Comparison of ENCODE assay signal across 14 mouse cellular contexts in the genomic region with DNA sequence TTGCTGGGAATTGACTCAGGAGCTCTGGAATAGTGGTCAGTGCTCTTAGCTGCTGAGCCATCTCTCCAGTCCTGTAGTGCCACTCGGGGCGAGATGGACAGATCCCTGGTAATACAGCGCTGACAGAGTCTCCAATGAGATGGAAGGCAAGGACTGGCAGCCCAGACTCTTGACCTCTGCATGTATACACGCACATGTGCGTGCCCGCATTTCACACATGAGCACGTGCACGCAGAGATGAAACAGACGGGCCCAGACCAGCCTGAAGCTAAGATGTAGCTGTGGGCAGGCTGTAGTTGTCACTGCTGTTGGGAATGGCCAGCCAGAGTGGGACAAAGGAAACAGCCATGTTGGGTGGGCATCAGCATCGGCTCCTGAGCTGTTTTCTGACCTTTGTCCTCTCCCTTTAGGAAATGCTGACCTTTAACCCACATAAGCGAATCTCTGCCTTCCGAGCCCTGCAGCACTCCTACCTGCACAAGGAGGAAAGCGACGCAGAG. TPM values are rescaled to one million over a fixed set of nuclear protein-coding genes. Genes with fewer than 3 reads are reported as not detected.
A peak's percentile ranks its signal among the peaks of the same experiment; 100 is the strongest.
DNase-seq lines count a peak whose midpoint lies in the region; ATAC-seq lines count a peak whose summit lies in the region.
"Had no signal": no experiment of that assay in that cellular context is flagged by ENCODE, and none has a peak within 500 bp of the region (broad histone marks: within the 10 kb centered on the region; RNA-seq: fewer than 3 reads in every experiment).

No protein-coding gene starts in this region.

- peaks cover 47% of the 10 kb centered on the region for H3K36me3 ChIP-seq in hindbrain, embryonic 10.5 days
- peaks cover 45% of the 10 kb centered on the region for H3K36me3 ChIP-seq in hindbrain, embryonic 14.5 days (replicated peaks; ENCODE audit: control insufficient read depth, insufficient read depth)
- H3K36me3 ChIP-seq in neural tube, embryonic 13.5 days, result peaks cover 41% of the 10 kb centered on the region
- H3K36me3 ChIP-seq in neural tube, embryonic 15.5 days, result peaks cover 44% of the 10 kb centered on the region
- H3K36me3 ChIP-seq in intestine, embryonic 15.5 days, result peaks cover 30% of the 10 kb centered on the region

- WGBS in hindbrain, embryonic 10.5 days, result 88% methylated on average over 14 of the region's 14 CpGs
- WGBS in hindbrain, embryonic 14.5 days, result 89% methylated on average over 14 of the region's 14 CpGs
- WGBS in neural tube, embryonic 13.5 days, result 88% methylated on average over 14 of the region's 14 CpGs
- WGBS in neural tube, embryonic 15.5 days, result 96% methylated on average over 14 of the region's 14 CpGs
- WGBS in intestine, embryonic 15.5 days, result 88% methylated on average over 14 of the region's 14 CpGs

- no peaks in the 10 kb centered on the region for H3K9me3 ChIP-seq in hindbrain, embryonic 10.5 days
- H3K9me3 ChIP-seq in hindbrain, embryonic 14.5 days (ENCODE audit: control insufficient read depth, low read length), result no peaks in the 10 kb centered on the region
- H3K9me3 ChIP-seq in neural tube, embryonic 13.5 days, result no peaks in the 10 kb centered on the region
- no peaks in the 10 kb centered on the region for H3K9me3 ChIP-seq in neural tube, embryonic 15.5 days (replicated peaks)
- no peaks in the 10 kb centered on the region for H3K9me3 ChIP-seq in intestine, embryonic 15.5 days
- H3K9me3 ChIP-seq: heart, embryonic 10.5 days had no signal

- no peak overlapping the region for H3K4me2 ChIP-seq in hindbrain, embryonic 14.5 days (replicated peaks)
- no peak overlapping the region; the same call in 1 of the 2 replicates for H3K4me2 ChIP-seq in neural tube, embryonic 13.5 days
- H3K4me2 ChIP-seq in neural tube, embryonic 15.5 days, result no peak overlapping the region
- H3K4me2 ChIP-seq in intestine, embryonic 15.5 days (replicated peaks), result no peak overlapping the region

- peaks cover 7% of the 10 kb centered on the region; the same call in 1 of the 2 replicates for H3K27me3 ChIP-seq in hindbrain, embryonic 10.5 days (ENCODE audit: insufficient read depth, poor library complexity, severe bottlenecking)
- no peaks in the 10 kb centered on the region for H3K27me3 ChIP-seq in hindbrain, embryonic 14.5 days (ENCODE audit: control insufficient read depth, insufficient read depth, low read length)
- H3K27me3 ChIP-seq in neural tube, embryonic 13.5 days, result no peaks in the 10 kb centered on the region
- no peaks in the 10 kb centered on the region for H3K27me3 ChIP-seq in neural tube, embryonic 15.5 days (replicated peaks)
- no peaks in the 10 kb centered on the region for H3K27me3 ChIP-seq in intestine, embryonic 15.5 days (replicated peaks)

- peak overlapping the region; percentile 20; the same call in 1 of the 2 replicates for H3K4me3 ChIP-seq in hindbrain, embryonic 10.5 days
- H3K4me3 ChIP-seq in hindbrain, embryonic 14.5 days (replicated peaks; ENCODE audit: low read length), result no peak overlapping the region
- peak overlapping the region; percentile 16 for H3K4me3 ChIP-seq in neural tube, embryonic 13.5 days
- no peak overlapping the region for H3K4me3 ChIP-seq in neural tube, embryonic 15.5 days (replicated peaks)
- H3K4me3 ChIP-seq in intestine, embryonic 15.5 days (replicated peaks), result no peak overlapping the region
- H3K4me3 ChIP-seq: heart, embryonic 10.5 days had no signal

- no peak overlapping the region for H3K9ac ChIP-seq in hindbrain, embryonic 14.5 days
- H3K9ac ChIP-seq in neural tube, embryonic 13.5 days, result no peak overlapping the region
- H3K9ac ChIP-seq in neural tube, embryonic 15.5 days (replicated peaks), result no peak overlapping the region
- no peak overlapping the region for H3K9ac ChIP-seq in intestine, embryonic 15.5 days

- no peak overlapping the region for H3K27ac ChIP-seq in hindbrain, embryonic 10.5 days
- H3K27ac ChIP-seq in hindbrain, embryonic 14.5 days, result no peak overlapping the region
- 0 out of 2 replicates have a peak overlapping the region, but pooled peaks have one; percentile 9 for H3K27ac ChIP-seq in neural tube, embryonic 13.5 days (replicated peaks)
- no peak overlapping the region for H3K27ac ChIP-seq in neural tube, embryonic 15.5 days (replicated peaks)
- H3K27ac ChIP-seq in intestine, embryonic 15.5 days, result peak overlapping the region; percentile 24; the same call in 1 of the 2 replicates
- H3K27ac ChIP-seq: heart, embryonic 10.5 days had no signal

- DNase-seq in hindbrain, embryonic 10.5 days (ENCODE audit: low spot score), result no peak
- DNase-seq in hindbrain, embryonic 14.5 days (ENCODE audit: low spot score), result no peak
- peak; percentile 76 for DNase-seq in yolk sac, embryonic 10.5 days (ENCODE audit: low spot score)
- no peak for DNase-seq in embryo, embryonic 10 days (ENCODE audit: low spot score)
- DNase-seq: adrenal gland, adult 8-10 months; embryo, embryonic 11 days; kidney, adult 9 months; lung, postnatal 36 days; thymus, postnatal 36 days had no signal

- H3K4me1 ChIP-seq in hindbrain, embryonic 10.5 days (replicated peaks), result peaks cover 59% of the 10 kb centered on the region
- H3K4me1 ChIP-seq in hindbrain, embryonic 14.5 days (replicated peaks; ENCODE audit: control insufficient read depth, insufficient read depth, low read length), result peaks cover 36% of the 10 kb centered on the region
- H3K4me1 ChIP-seq in neural tube, embryonic 13.5 days (replicated peaks), result peaks cover 66% of the 10 kb centered on the region
- peaks cover 57% of the 10 kb centered on the region for H3K4me1 ChIP-seq in neural tube, embryonic 15.5 days
- H3K4me1 ChIP-seq in intestine, embryonic 15.5 days (replicated peaks), result peaks cover 39% of the 10 kb centered on the region

- no peak for ATAC-seq in hindbrain, embryonic 14.5 days (ENCODE audit: low FRiP score)
- ATAC-seq in neural tube, embryonic 13.5 days (ENCODE audit: low read depth), result no peak
- ATAC-seq in neural tube, embryonic 15.5 days (ENCODE audit: low FRiP score), result no peak
- no peak for ATAC-seq in intestine, embryonic 15.5 days

RNA-seq across cellular contexts. Expression of gene Cdk4, which starts 3.2 kb away (rescaled TPM):
- 2,665 and 2,802 TPM in 2 replicates for polyA plus RNA-seq in hindbrain, embryonic 10.5 days (2016; fragmentation: Nextera tagmentation; extraction: Ambion mirVana)
- polyA plus RNA-seq in hindbrain, embryonic 14.5 days (2014; fragmentation: Nextera tagmentation; extraction: Ambion mirVana), result 764 and 784 TPM in 2 replicates
- 1,139 and 1,291 TPM in 2 replicates for polyA plus RNA-seq in neural tube, embryonic 13.5 days (2015; fragmentation: Nextera tagmentation; extraction: Ambion mirVana)
- 551 and 796 TPM in 2 replicates for polyA plus RNA-seq in neural tube, embryonic 15.5 days (2015; fragmentation: Nextera tagmentation; extraction: Ambion mirVana)
- polyA plus RNA-seq in intestine, embryonic 15.5 days (2015; fragmentation: Nextera tagmentation; extraction: Ambion mirVana), result 1,579 and 1,616 TPM in 2 replicates

RNA-seq across cellular contexts. Expression of gene Tspan31, which starts 3.5 kb away (rescaled TPM):
- polyA plus RNA-seq in hindbrain, embryonic 10.5 days (2016; fragmentation: Nextera tagmentation; extraction: Ambion mirVana), result 177 and 187 TPM in 2 replicates
- 54.4 and 83.3 TPM in 2 replicates for polyA plus RNA-seq in hindbrain, embryonic 14.5 days (2014; fragmentation: Nextera tagmentation; extraction: Ambion mirVana)
- 125 and 136 TPM in 2 replicates for polyA plus RNA-seq in neural tube, embryonic 13.5 days (2015; fragmentation: Nextera tagmentation; extraction: Ambion mirVana)
- polyA plus RNA-seq in neural tube, embryonic 15.5 days (2015; fragmentation: Nextera tagmentation; extraction: Ambion mirVana), result 108 and 123 TPM in 2 replicates
- 167 and 181 TPM in 2 replicates for polyA plus RNA-seq in intestine, embryonic 15.5 days (2015; fragmentation: Nextera tagmentation; extraction: Ambion mirVana)

RNA-seq across cellular contexts. Expression of gene March9, which starts 6.6 kb away (rescaled TPM):
- 1.2 and 1.6 TPM in 2 replicates for polyA plus RNA-seq in hindbrain, embryonic 10.5 days (2016; fragmentation: Nextera tagmentation; extraction: Ambion mirVana)
- polyA plus RNA-seq in hindbrain, embryonic 14.5 days (2014; fragmentation: Nextera tagmentation; extraction: Ambion mirVana), result 12.0 and 12.9 TPM in 2 replicates
- polyA plus RNA-seq in neural tube, embryonic 13.5 days (2015; fragmentation: Nextera tagmentation; extraction: Ambion mirVana), result 5.4 and 6.3 TPM in 2 replicates
- polyA plus RNA-seq in neural tube, embryonic 15.5 days (2015; fragmentation: Nextera tagmentation; extraction: Ambion mirVana), result 5.9 and 7.4 TPM in 2 replicates
- polyA plus RNA-seq in intestine, embryonic 15.5 days (2015; fragmentation: Nextera tagmentation; extraction: Ambion mirVana), result 0.74 and 0.91 TPM in 2 replicates
- polyA plus RNA-seq: liver, embryonic 16.5 days had no signal

RNA-seq across cellular contexts. Expression of gene Agap2, which starts 8.5 kb away (rescaled TPM):
- polyA plus RNA-seq in hindbrain, embryonic 10.5 days (2016; fragmentation: Nextera tagmentation; extraction: Ambion mirVana), result 0.12 and 0.33 TPM in 2 replicates
- polyA plus RNA-seq in hindbrain, embryonic 14.5 days (2014; fragmentation: Nextera tagmentation; extraction: Ambion mirVana), result 6.7 and 8.2 TPM in 2 replicates
- polyA plus RNA-seq in neural tube, embryonic 13.5 days (2015; fragmentation: Nextera tagmentation; extraction: Ambion mirVana), result 1.9 and 2.3 TPM in 2 replicates
- polyA plus RNA-seq in neural tube, embryonic 15.5 days (2015; fragmentation: Nextera tagmentation; extraction: Ambion mirVana), result 4.6 and 5.3 TPM in 2 replicates
- 0.16 and 0.43 TPM in 2 replicates for polyA plus RNA-seq in intestine, embryonic 15.5 days (2015; fragmentation: Nextera tagmentation; extraction: Ambion mirVana)

RNA-seq across cellular contexts. Expression of gene Cyp27b1, which starts 18.5 kb away (rescaled TPM):
- polyA plus RNA-seq in hindbrain, embryonic 10.5 days (2016; fragmentation: Nextera tagmentation; extraction: Ambion mirVana), result 0.06 and 0.34 TPM in 2 replicates
- polyA plus RNA-seq in hindbrain, embryonic 14.5 days (2014; fragmentation: Nextera tagmentation; extraction: Ambion mirVana), result 0.08 TPM in 1 of 2 replicates, not detected in the other
- 0.12 and 0.28 TPM in 2 replicates for polyA plus RNA-seq in neural tube, embryonic 13.5 days (2015; fragmentation: Nextera tagmentation; extraction: Ambion mirVana)
- 0.11 and 0.14 TPM in 2 replicates for polyA plus RNA-seq in neural tube, embryonic 15.5 days (2015; fragmentation: Nextera tagmentation; extraction: Ambion mirVana)
- 0.05 and 0.11 TPM in 2 replicates for polyA plus RNA-seq in intestine, embryonic 15.5 days (2015; fragmentation: Nextera tagmentation; extraction: Ambion mirVana)

Comparison
In these comparisons a context has a peak if more than half of its experiments do, and no peak if none do; other contexts are left out.
1. H3K27ac ChIP-seq: peak in neural tube, embryonic 13.5 days (single experiment) and intestine, embryonic 15.5 days (single experiment); none in hindbrain, embryonic 10.5 days (single experiment), hindbrain, embryonic 14.5 days (single experiment) and neural tube, embryonic 15.5 days (single experiment).
2. H3K4me3 ChIP-seq: peak in hindbrain, embryonic 10.5 days (single experiment) and neural tube, embryonic 13.5 days (single experiment); none in hindbrain, embryonic 14.5 days (single experiment), neural tube, embryonic 15.5 days (single experiment) and intestine, embryonic 15.5 days (single experiment).